12 mouse cellular contexts compared by ENCODE assay signal in the genomic region with DNA sequence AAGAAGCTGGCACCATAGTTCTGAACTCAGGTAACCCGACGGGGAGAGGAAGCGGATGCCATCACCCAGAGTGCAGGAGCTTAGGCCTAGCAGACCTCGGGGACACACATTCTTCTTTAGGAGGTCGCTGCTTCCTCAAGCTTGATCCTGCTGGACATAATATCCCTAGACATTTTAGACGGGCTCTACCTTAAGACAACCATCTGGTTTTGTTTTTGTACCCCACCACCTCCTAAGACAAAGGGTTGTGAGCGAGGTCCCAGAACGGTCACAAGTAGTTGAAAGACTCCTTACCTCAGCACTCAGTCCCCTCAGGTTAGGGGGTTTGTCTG. TPM values are rescaled to one million over a fixed set of nuclear protein-coding genes. Genes with fewer than 3 reads are reported as not detected.
DNase-seq lines count a peak whose midpoint lies in the region; ATAC-seq and TF ChIP-seq lines count a peak whose summit lies in the region.
"Had no signal": no experiment of that assay in that cellular context is flagged by ENCODE, and none has a peak within 500 bp of the region (broad histone marks: within the 10 kb centered on the region; RNA-seq: fewer than 3 reads in every experiment).

No protein-coding gene starts in this region.

- H3K27ac ChIP-seq in heart, embryonic 11.5 days (ENCODE audit: low read depth, low read length) = no peak overlapping the region
- no peak overlapping the region for H3K27ac ChIP-seq in testis, adult 2 months (ENCODE audit: control insufficient read depth, insufficient read depth, low read depth, low read length)
- H3K27ac ChIP-seq in limb, embryonic 14.5 days (replicated peaks; ENCODE audit: low read depth, low read length) = no peak overlapping the region

- no peak for ATAC-seq in heart, embryonic 11.5 days (replicated peaks; ENCODE audit: insufficient number of reproducible peaks, low FRiP score, low TSS enrichment)
- no peak for ATAC-seq in limb, embryonic 14.5 days (ENCODE audit: low FRiP score, low read depth)

- H3K36me3 ChIP-seq in heart, embryonic 11.5 days (ENCODE audit: control insufficient read depth, insufficient read depth, low read length) = no peaks in the 10 kb centered on the region
- H3K36me3 ChIP-seq in testis, adult 2 months (ENCODE audit: control insufficient read depth, insufficient read depth, low read length) = no peaks in the 10 kb centered on the region
- no peaks in the 10 kb centered on the region for H3K36me3 ChIP-seq in limb, embryonic 14.5 days (ENCODE audit: control insufficient read depth, insufficient read depth, low read length)

- H3K27me3 ChIP-seq in heart, embryonic 11.5 days (ENCODE audit: control insufficient read depth, insufficient read depth, low read length) = peaks cover 79% of the 10 kb centered on the region
- peaks cover 11% of the 10 kb centered on the region for H3K27me3 ChIP-seq in testis, adult 2 months (ENCODE audit: control insufficient read depth, insufficient read depth, low read length)
- H3K27me3 ChIP-seq in limb, embryonic 14.5 days (ENCODE audit: control insufficient read depth, insufficient read depth, low read length) = peaks cover 87% of the 10 kb centered on the region

- TF ChIP-seq POLR2A in testis, adult 2 months (IDR thresholded peaks at IDR 0.05; ENCODE audit: control insufficient read depth, low read depth, low read length) = no peak
- no peak for TF ChIP-seq POLR2A in limb, embryonic 14.5 days (IDR thresholded peaks at IDR 0.05; ENCODE audit: borderline replicate concordance, extremely low read depth, insufficient read depth, insufficient read length)

- H3K4me3 ChIP-seq in heart, embryonic 11.5 days (ENCODE audit: low read depth, low read length) = peak overlapping the region; percentile 48; the same call in 1 of the 2 replicates
- H3K4me3 ChIP-seq in testis, adult 2 months (ENCODE audit: control insufficient read depth, low read depth, low read length) = peak overlapping the region; percentile 74
- peak overlapping the region; percentile 36 for H3K4me3 ChIP-seq in limb, embryonic 14.5 days (replicated peaks; ENCODE audit: low read length)

- WGBS in heart, embryonic 11.5 days (ENCODE audit: insufficient replicate concordance) = 6% methylated on average over 8 of the region's 8 CpGs
- WGBS in limb, embryonic 14.5 days = 7% methylated on average over 8 of the region's 8 CpGs

- H3K9me3 ChIP-seq in heart, embryonic 11.5 days (replicated peaks; ENCODE audit: control insufficient read depth, low read length) = no peaks in the 10 kb centered on the region
- no peaks in the 10 kb centered on the region for H3K9me3 ChIP-seq in limb, embryonic 14.5 days (ENCODE audit: control insufficient read depth, low read length)

- peak overlapping the region; percentile 75 for H3K4me2 ChIP-seq in heart, embryonic 11.5 days
- peak overlapping the region; percentile 62; the same call in 1 of the 2 replicates for H3K4me2 ChIP-seq in limb, embryonic 14.5 days (replicated peaks; ENCODE audit: low read depth, low read length, severe bottlenecking)

- no peak overlapping the region for H3K9ac ChIP-seq in heart, embryonic 11.5 days (ENCODE audit: low read depth, low read length)
- H3K9ac ChIP-seq in limb, embryonic 14.5 days (ENCODE audit: low read depth, low read length, severe bottlenecking) = no peak overlapping the region

- H3K4me1 ChIP-seq in heart, embryonic 11.5 days (ENCODE audit: control insufficient read depth, insufficient read depth, low read length) = peaks cover 2% of the 10 kb centered on the region; the same call in 1 of the 2 replicates
- peaks cover 5% of the 10 kb centered on the region; the same call in 1 of the 2 replicates for H3K4me1 ChIP-seq in testis, adult 2 months (ENCODE audit: control insufficient read depth, insufficient read depth, low read length)
- H3K4me1 ChIP-seq in limb, embryonic 14.5 days (ENCODE audit: control insufficient read depth, insufficient read depth, low read length) = no peaks in the 10 kb centered on the region

- no peak for DNase-seq in heart, postnatal 4 days
- DNase-seq in testis, postnatal 10 days (ENCODE audit: low spot score) = no peak
- DNase-seq in limb, embryonic 14.5 days (ENCODE audit: low spot score) = no peak
- no peak for DNase-seq in cerebellum, adult 18-20 months
- no peak for DNase-seq in urinary bladder, postnatal 36 days (ENCODE audit: low spot score in 2 of 2)
- DNase-seq in adrenal gland, postnatal 4 days (ENCODE audit: low spot score in 2 of 2) = no peak
- DNase-seq: cerebellum, adult 11-12 months; kidney, postnatal 36 days; lung, adult 18-20 months had no signal

- no peak for TF ChIP-seq CTCF in testis, adult 2 months (IDR thresholded peaks at IDR 0.05; ENCODE audit: control insufficient read depth, insufficient read depth, insufficient replicate concordance, low read depth, low read length)

RNA-seq across cellular contexts. Expression of a gene that starts 5.5 kb away (rescaled TPM):
- polyA plus RNA-seq in heart, embryonic 11.5 days (2014; fragmentation: Nextera tagmentation; extraction: Ambion mirVana) = 2.6 and 5.0 TPM in 2 replicates
- total RNA-seq in heart, postnatal 4 days (2021) = 1 to 10 TPM in 1 of 2 experiments, under 1 TPM in 1; 0.72 to 1.2 TPM
- 2.9 and 5.3 TPM in 2 replicates for polyA plus RNA-seq in testis, adult 2 months (2012; rRNA removed)
- polyA plus RNA-seq in limb, embryonic 14.5 days (2012; rRNA removed) = 10.8 and 15.7 TPM in 2 replicates
- polyA plus RNA-seq in limb, embryonic 14.5 days (2014; fragmentation: Nextera tagmentation; extraction: Ambion mirVana) = 3.2 TPM in 2 replicates
- total RNA-seq in adrenal gland, postnatal 4 days (2021) = 1 to 10 TPM; 2.2 to 3.1 TPM

RNA-seq across cellular contexts. Expression of a gene that starts 6.3 kb away (rescaled TPM):
- not detected in 2 replicates for polyA plus RNA-seq in heart, embryonic 11.5 days (2014; fragmentation: Nextera tagmentation; extraction: Ambion mirVana)
- total RNA-seq in heart, postnatal 4 days (2021) = not detected
- polyA plus RNA-seq in testis, adult 2 months (2012; rRNA removed) = not detected in 2 replicates
- polyA plus RNA-seq in limb, embryonic 14.5 days (2012; rRNA removed) = not detected in 2 replicates
- not detected in 2 replicates for polyA plus RNA-seq in limb, embryonic 14.5 days (2014; fragmentation: Nextera tagmentation; extraction: Ambion mirVana)
- not detected for total RNA-seq in adrenal gland, postnatal 4 days (2021)
- total RNA-seq: neutrophil, adult 5-6 weeks had no signal
